In genomic region chr4:136806254-136806653, GRCm38 (mm10) we compare ENCODE assay signal across 14 mouse cellular contexts. TPM values are rescaled to one million over a fixed set of nuclear protein-coding genes. Genes with fewer than 3 reads are reported as not detected.
DNase-seq lines count a peak whose midpoint lies in the region; ATAC-seq and TF ChIP-seq lines count a peak whose summit lies in the region.
"Had no signal": no experiment of that assay in that cellular context is flagged by ENCODE, and none has a peak within 500 bp of the region (broad histone marks: within the 10 kb centered on the region; RNA-seq: fewer than 3 reads in every experiment).

No protein-coding gene starts in this region.

- H3K27ac ChIP-seq in heart, embryonic 10.5 days, result peak overlapping the region; percentile 79; the same call in 1 of the 2 replicates
- H3K27ac ChIP-seq in kidney, embryonic 16.5 days (ENCODE audit: low read length), result no peak overlapping the region
- no peak overlapping the region for H3K27ac ChIP-seq in hindbrain, postnatal 0 days
- H3K27ac ChIP-seq: gastrocnemius, adult 2 months; left cerebral cortex, adult 2 months; stomach, embryonic 15.5 days had no signal

- DNase-seq in heart, embryonic 10.5 days (ENCODE audit: low spot score), result no peak
- DNase-seq in heart, postnatal 36 days, result no peak
- peak; percentile 64 to 70 for DNase-seq in kidney, postnatal 4 days
- peak; percentile 18 for DNase-seq in 3T3-L1 (ENCODE audit: low read depth, low spot score)
- DNase-seq in hindbrain, postnatal 0 days (ENCODE audit: low spot score), result peak; percentile 40
- no peak for DNase-seq in layer of hippocampus, postnatal 14 days (ENCODE audit: low spot score in 2 of 2)
- DNase-seq: adrenal gland, postnatal 14 days; gastrocnemius, adult 2 months; liver, postnatal 0 days had no signal

- H3K4me3 ChIP-seq in heart, embryonic 10.5 days, result no peak overlapping the region
- no peak overlapping the region for H3K4me3 ChIP-seq in kidney, embryonic 16.5 days (ENCODE audit: low read length)
- H3K4me3 ChIP-seq in hindbrain, postnatal 0 days (ENCODE audit: low read length), result no peak overlapping the region
- H3K4me3 ChIP-seq: gastrocnemius, adult 2 months; left cerebral cortex, adult 2 months; stomach, embryonic 15.5 days had no signal

- intact Hi-C loops in heart, postnatal 36 days (cut with DNase I), result no loop called here

- no peak overlapping the region for H3K4me2 ChIP-seq in kidney, embryonic 16.5 days (replicated peaks; ENCODE audit: low read depth, low read length)
- no peak overlapping the region for H3K4me2 ChIP-seq in hindbrain, postnatal 0 days (ENCODE audit: low read depth, low read length)
- H3K4me2 ChIP-seq: heart, embryonic 11.5 days; stomach, embryonic 15.5 days had no signal

- peaks cover 82% of the 10 kb centered on the region for H3K4me1 ChIP-seq in heart, embryonic 10.5 days
- H3K4me1 ChIP-seq in kidney, embryonic 16.5 days (ENCODE audit: insufficient read depth, low read length), result peaks cover 45% of the 10 kb centered on the region
- no peaks in the 10 kb centered on the region; the same call in 1 of the 2 replicates for H3K4me1 ChIP-seq in hindbrain, postnatal 0 days (ENCODE audit: insufficient read depth, low read length)

- no peak for ATAC-seq in kidney, embryonic 16.5 days (ENCODE audit: low FRiP score, low TSS enrichment)
- ATAC-seq in hindbrain, postnatal 0 days, result no peak
- ATAC-seq: liver, postnatal 0 days had no signal

- WGBS in heart, embryonic 10.5 days, result 41% methylated on average over 10 of the region's 10 CpGs
- WGBS in kidney, embryonic 16.5 days, result 68% methylated on average over 10 of the region's 10 CpGs
- WGBS in hindbrain, postnatal 0 days, result 38% methylated on average over 10 of the region's 10 CpGs

- no peak for TF ChIP-seq CTCF in hindbrain, postnatal 0 days (IDR thresholded peaks at IDR 0.05; ENCODE audit: low read depth)

- no peaks in the 10 kb centered on the region for H3K36me3 ChIP-seq in heart, embryonic 10.5 days
- no peaks in the 10 kb centered on the region for H3K36me3 ChIP-seq in kidney, embryonic 16.5 days (ENCODE audit: insufficient read depth, low read length)
- no peaks in the 10 kb centered on the region for H3K36me3 ChIP-seq in hindbrain, postnatal 0 days (ENCODE audit: insufficient read depth, low read length)
- H3K36me3 ChIP-seq: G1E; stomach, embryonic 15.5 days had no signal

- peaks cover 37% of the 10 kb centered on the region for H3K27me3 ChIP-seq in heart, embryonic 10.5 days (ENCODE audit: insufficient read depth, poor library complexity, severe bottlenecking)
- H3K27me3 ChIP-seq in kidney, embryonic 16.5 days (ENCODE audit: insufficient read depth, low read length), result no peaks in the 10 kb centered on the region
- no peaks in the 10 kb centered on the region for H3K27me3 ChIP-seq in hindbrain, postnatal 0 days (ENCODE audit: insufficient read depth, low read length)
- H3K27me3 ChIP-seq: stomach, embryonic 15.5 days had no signal

- H3K9ac ChIP-seq in kidney, embryonic 16.5 days (replicated peaks; ENCODE audit: low read length), result no peak overlapping the region
- no peak overlapping the region for H3K9ac ChIP-seq in hindbrain, postnatal 0 days (replicated peaks; ENCODE audit: low read length)
- H3K9ac ChIP-seq: liver, postnatal 0 days; stomach, embryonic 15.5 days had no signal

- no peaks in the 10 kb centered on the region for H3K9me3 ChIP-seq in heart, embryonic 10.5 days
- H3K9me3 ChIP-seq in kidney, embryonic 16.5 days (ENCODE audit: low read length), result no peaks in the 10 kb centered on the region
- H3K9me3 ChIP-seq in hindbrain, postnatal 0 days (ENCODE audit: low read length), result no peaks in the 10 kb centered on the region
- H3K9me3 ChIP-seq: G1E; stomach, embryonic 15.5 days had no signal

RNA-seq across cellular contexts. Expression of gene Ephb2, which starts 29.5 kb away (rescaled TPM):
- 2.6 and 4.2 TPM in 2 replicates for polyA plus RNA-seq in heart, embryonic 10.5 days (2016; fragmentation: Nextera tagmentation; extraction: Ambion mirVana)
- total RNA-seq in heart, postnatal 36 days (2021), result under 1 TPM; 0.16 to 0.39 TPM
- polyA plus RNA-seq in kidney, embryonic 16.5 days (2015; fragmentation: Nextera tagmentation; extraction: Ambion mirVana), result 3.4 and 3.6 TPM in 2 replicates
- total RNA-seq in hindbrain, postnatal 0 days (2014; rRNA removed), result 136 and 150 TPM in 2 replicates
- polyA plus RNA-seq in hindbrain, postnatal 0 days (2015; fragmentation: Nextera tagmentation; extraction: Ambion mirVana), result 12.6 and 13.0 TPM in 2 replicates
- 10 to 100 TPM; 40.5 to 43.9 TPM for total RNA-seq in layer of hippocampus, postnatal 14 days (2021)

Comparison
In these comparisons a context has a peak if more than half of its experiments do, and no peak if none do; other contexts are left out.
1. DNase-seq: peak in kidney, postnatal 4 days (2 of 2), 3T3-L1 (single experiment) and hindbrain, postnatal 0 days (single experiment); none in heart, embryonic 10.5 days (single experiment), heart, postnatal 36 days (0 of 2) and layer of hippocampus, postnatal 14 days (0 of 2).
2. RNA of gene Ephb2, which starts 29.5 kb away (total RNA-seq): 136 to 150 TPM in hindbrain, postnatal 0 days and 40.5 to 43.9 TPM in layer of hippocampus, postnatal 14 days; 0.16 to 0.39 TPM in heart, postnatal 36 days; every median in the first group is over 10 times any median in the second.